Mouse (Mus musculus): ENCODE results near the gene Gm20773.
"Not testable (repeated sequence)": the region's sequence is repeated elsewhere in the genome, so short reads cannot be mapped to it uniquely, and the experiment has no call there.

DNA sequence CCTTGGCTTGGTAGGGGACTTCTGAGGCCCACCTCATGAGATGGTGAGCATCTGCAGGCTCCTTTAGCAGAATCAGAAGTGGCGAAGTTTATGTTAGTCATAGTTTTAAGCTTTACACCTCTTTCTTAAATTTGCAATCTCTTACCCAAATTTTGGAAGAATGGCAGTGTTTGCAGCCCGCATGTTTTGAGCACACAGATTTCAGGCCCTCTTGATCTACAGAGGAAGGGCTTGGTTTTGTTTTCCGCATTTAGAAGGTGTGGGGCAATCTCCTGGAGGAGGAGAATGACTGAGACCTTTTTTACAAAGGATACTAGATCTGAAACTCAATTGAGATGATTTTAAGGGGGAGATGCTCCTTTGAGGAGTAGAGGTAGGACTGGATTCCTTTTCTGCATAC is 28.3 kb upstream of the Gm20773 start, which contains the start of gene Gm21866:
- not testable (repeated sequence) for TF ChIP-seq CTCF (IDR thresholded peaks at IDR 0.05; ENCODE audit: borderline replicate concordance, extremely low read depth, insufficient read depth, insufficient read length); POLR2A (IDR thresholded peaks at IDR 0.05; ENCODE audit: borderline replicate concordance, extremely low read depth, insufficient read depth, insufficient read length, poor library complexity, severe bottlenecking)

Measured in brain, embryonic 14.5 days (tissue).